Mouse (Mus musculus): ENCODE results near the gene Tmem258. TPM values are rescaled to one million over a fixed set of nuclear protein-coding genes. Genes with fewer than 3 reads are reported as not detected.

Tmem258 gene
- polyA plus RNA-seq, 1 experiment from 2014 or later = 498 TPM

DNA sequence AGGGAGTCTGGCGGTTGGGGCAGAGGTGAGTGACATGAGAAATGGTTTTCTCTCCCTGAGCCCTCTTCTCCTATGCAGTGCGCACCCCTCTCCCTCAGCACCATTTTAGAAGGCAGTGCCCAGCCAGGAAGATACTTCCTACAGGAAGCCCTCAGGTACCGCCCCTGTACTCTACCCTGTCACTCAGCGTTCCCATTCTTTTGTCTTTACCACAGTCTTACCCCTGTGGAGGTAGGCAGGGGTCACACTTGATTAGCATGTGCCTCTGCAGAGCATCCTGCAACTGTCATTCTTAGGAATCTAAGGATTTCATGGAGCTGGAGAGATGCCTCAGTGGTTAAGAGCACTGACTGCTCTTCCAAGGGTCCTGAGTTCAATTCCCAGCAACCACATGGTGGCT lies 19.7 kb downstream of the Tmem258 start:
- Histone ChIP-seq H3K27ac (ENCODE audit: low read length) (no peak overlapping the region), H3K4me2 (ENCODE audit: low read depth, low read length) (no peak overlapping the region), H3K9ac (ENCODE audit: low read length) (no peak overlapping the region), H3K27me3 (ENCODE audit: control insufficient read depth, insufficient read depth, low read depth, low read length) (no peaks in the 10 kb centered on the region), H3K9me3 (ENCODE audit: control insufficient read depth, low read length) (no peaks in the 10 kb centered on the region), H3K4me1 (replicated peaks; ENCODE audit: control insufficient read depth, insufficient read depth, low read length) (peaks cover 19% of the 10 kb centered on the region), H3K36me3 (ENCODE audit: control insufficient read depth, insufficient read depth, low read length) (no peaks in the 10 kb centered on the region), H3K4me3 (ENCODE audit: low read length) (no peak overlapping the region)
- WGBS = 62% methylated on average over 4 of the region's 4 CpGs
- no peak for ATAC-seq (ENCODE audit: low read depth)

GRCm38 (mm10) chr19:10224637-10225453 lies 21.0 kb downstream of the Tmem258 start:
- ATAC-seq (ENCODE audit: low read depth) = peak; percentile 50

DNA sequence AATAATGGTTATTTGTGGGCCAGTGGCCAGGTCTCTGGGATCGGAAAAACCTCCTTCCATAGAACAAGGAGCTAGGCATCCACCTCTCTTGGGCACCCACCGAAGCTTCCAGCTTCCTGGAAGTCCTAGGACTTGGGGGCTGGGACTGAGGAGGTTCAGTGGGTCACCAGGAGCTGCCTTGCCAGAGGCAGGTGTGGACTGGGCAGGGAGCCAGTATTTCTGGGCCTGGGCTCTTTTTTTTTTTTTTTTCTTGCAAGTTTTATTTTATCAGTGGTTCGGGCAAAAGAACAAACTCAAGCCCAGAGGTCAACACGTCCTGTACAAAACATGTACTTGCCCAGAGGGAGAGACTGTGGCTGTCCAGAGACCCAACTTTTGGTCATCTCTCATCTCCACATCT lies 22.0 kb downstream of the Tmem258 start:
- peaks cover 15% of the 10 kb centered on the region for H3K4me1 ChIP-seq (replicated peaks; ENCODE audit: control insufficient read depth, insufficient read depth, low read length)
- 37% methylated on average over 4 of the region's 4 CpGs for WGBS
- H3K4me2 ChIP-seq (ENCODE audit: low read depth, low read length) = peak overlapping the region; percentile 40
- H3K4me3 ChIP-seq (ENCODE audit: low read length) = no peak overlapping the region
- ATAC-seq (ENCODE audit: low read depth) = 0 out of 2 replicates have a peak, but pooled peaks have one; percentile 50
- peak overlapping the region; percentile 56 for H3K27ac ChIP-seq (ENCODE audit: low read length)
- H3K36me3 ChIP-seq (ENCODE audit: control insufficient read depth, insufficient read depth, low read length) = no peaks in the 10 kb centered on the region
- no peaks in the 10 kb centered on the region for H3K9me3 ChIP-seq (ENCODE audit: control insufficient read depth, low read length)
- H3K9ac ChIP-seq (ENCODE audit: low read length) = no peak overlapping the region
- no peaks in the 10 kb centered on the region for H3K27me3 ChIP-seq (ENCODE audit: control insufficient read depth, insufficient read depth, low read depth, low read length)

More at GRCm38 (mm10) chr19:10224637-10225453, 21.0 kb downstream of the Tmem258 start:
- H3K9ac ChIP-seq (ENCODE audit: low read length) = peak overlapping the region; percentile 20
- peaks cover 15% of the 10 kb centered on the region for H3K4me1 ChIP-seq (replicated peaks; ENCODE audit: control insufficient read depth, insufficient read depth, low read length)
- H3K27ac ChIP-seq (ENCODE audit: low read length) = peak overlapping the region; percentile 56; the same call in 1 of the 2 replicates
- H3K4me2 ChIP-seq (ENCODE audit: low read depth, low read length) = peak overlapping the region; percentile 40
- no peaks in the 10 kb centered on the region for H3K9me3 ChIP-seq (ENCODE audit: control insufficient read depth, low read length)
- WGBS = 12% methylated on average over 26 of the region's 26 CpGs
- no peaks in the 10 kb centered on the region for H3K27me3 ChIP-seq (ENCODE audit: control insufficient read depth, insufficient read depth, low read depth, low read length)
- no peaks in the 10 kb centered on the region for H3K36me3 ChIP-seq (ENCODE audit: control insufficient read depth, insufficient read depth, low read length)
- H3K4me3 ChIP-seq (ENCODE audit: low read length) = peak overlapping the region; percentile 11

GRCm38 (mm10) chr19:10231016-10231415 lies 27.2 kb downstream of the Tmem258 start:
- WGBS = 22% methylated on average over 7 of the region's 7 CpGs
- Histone ChIP-seq H3K4me2 (ENCODE audit: low read depth, low read length) (no peak overlapping the region), H3K4me3 (ENCODE audit: low read length) (no peak overlapping the region), H3K9me3 (ENCODE audit: control insufficient read depth, low read length) (no peaks in the 10 kb centered on the region), H3K4me1 (replicated peaks; ENCODE audit: control insufficient read depth, insufficient read depth, low read length) (no peaks in the 10 kb centered on the region), H3K9ac (ENCODE audit: low read length) (no peak overlapping the region), H3K27me3 (ENCODE audit: control insufficient read depth, insufficient read depth, low read depth, low read length) (no peaks in the 10 kb centered on the region), H3K36me3 (ENCODE audit: control insufficient read depth, insufficient read depth, low read length) (no peaks in the 10 kb centered on the region), H3K27ac (ENCODE audit: low read length) (no peak overlapping the region)
- ATAC-seq (ENCODE audit: low read depth) = peak; percentile 46; the same call in 1 of the 2 replicates

DNA sequence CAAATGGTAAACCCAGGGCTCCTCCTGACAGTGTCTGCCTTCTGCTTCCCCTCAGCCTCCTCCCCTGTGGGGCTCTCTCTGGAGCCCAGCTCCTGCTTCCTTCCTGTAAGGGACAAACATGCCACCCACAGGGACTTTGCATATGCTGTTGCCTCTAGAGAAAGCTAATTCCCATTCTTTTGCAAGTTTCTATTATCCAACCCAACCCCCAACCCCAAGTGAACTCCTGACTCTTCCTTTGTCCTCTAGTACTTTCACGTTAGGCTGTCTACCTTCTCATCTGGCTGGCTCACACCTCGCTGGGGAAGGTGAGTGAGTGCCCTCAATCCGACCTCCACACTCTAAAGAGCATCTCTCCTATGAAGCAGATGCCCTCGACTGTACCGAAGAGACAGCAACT lies 28.1 kb downstream of the Tmem258 start:
- 39% methylated on average over 5 of the region's 5 CpGs for WGBS
- no peak for ATAC-seq (ENCODE audit: low read depth)
- Histone ChIP-seq H3K27me3 (ENCODE audit: control insufficient read depth, insufficient read depth, low read depth, low read length) (no peaks in the 10 kb centered on the region), H3K4me2 (ENCODE audit: low read depth, low read length) (no peak overlapping the region), H3K36me3 (ENCODE audit: control insufficient read depth, insufficient read depth, low read length) (no peaks in the 10 kb centered on the region), H3K9ac (ENCODE audit: low read length) (no peak overlapping the region), H3K4me1 (replicated peaks; ENCODE audit: control insufficient read depth, insufficient read depth, low read length) (no peaks in the 10 kb centered on the region), H3K9me3 (ENCODE audit: control insufficient read depth, low read length) (no peaks in the 10 kb centered on the region), H3K27ac (ENCODE audit: low read length) (no peak overlapping the region), H3K4me3 (ENCODE audit: low read length) (no peak overlapping the region)

DNA sequence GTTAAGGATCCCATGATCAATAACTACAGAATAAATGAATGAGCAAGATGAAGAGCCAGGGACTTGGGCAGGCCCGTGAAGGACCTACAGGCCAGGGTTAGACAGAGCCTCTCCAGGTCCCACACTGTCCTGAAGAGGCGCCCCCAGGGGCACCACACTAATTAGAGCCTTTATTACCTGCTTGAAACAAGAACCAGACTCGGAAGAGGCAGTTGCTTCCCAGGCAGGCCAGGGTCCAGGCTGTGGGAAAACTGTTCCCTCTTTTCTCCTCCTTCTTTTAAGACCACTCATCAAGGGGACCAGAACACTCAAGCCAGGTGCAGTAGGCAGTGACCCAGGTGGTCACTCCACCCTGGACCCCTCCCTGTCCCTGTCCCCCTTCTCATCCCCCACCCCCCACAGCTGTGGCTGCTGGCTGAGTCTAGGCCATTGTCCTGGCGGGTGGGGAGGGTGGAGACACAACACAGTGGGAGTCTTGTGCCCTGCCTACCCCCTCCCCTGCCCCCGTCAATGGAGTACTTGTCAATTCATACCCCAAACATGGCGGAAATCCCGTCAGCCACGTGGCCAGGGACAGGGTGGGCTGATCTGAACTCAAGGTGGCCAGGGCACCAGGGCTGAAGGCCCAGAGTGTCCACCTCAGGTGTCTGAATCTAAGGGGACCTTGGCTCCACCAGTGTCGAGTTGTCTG lies 28.7 kb downstream of the Tmem258 start:
- H3K36me3 ChIP-seq (ENCODE audit: control insufficient read depth, insufficient read depth, low read length) = no peaks in the 10 kb centered on the region
- no peak overlapping the region for H3K9ac ChIP-seq (ENCODE audit: low read length)
- no peak overlapping the region for H3K4me3 ChIP-seq (ENCODE audit: low read length)
- H3K4me2 ChIP-seq (ENCODE audit: low read depth, low read length) = no peak overlapping the region
- ATAC-seq (ENCODE audit: low read depth) = no peak
- no peak overlapping the region for H3K27ac ChIP-seq (ENCODE audit: low read length)
- H3K9me3 ChIP-seq (ENCODE audit: control insufficient read depth, low read length) = no peaks in the 10 kb centered on the region
- H3K27me3 ChIP-seq (ENCODE audit: control insufficient read depth, insufficient read depth, low read depth, low read length) = no peaks in the 10 kb centered on the region
- H3K4me1 ChIP-seq (replicated peaks; ENCODE audit: control insufficient read depth, insufficient read depth, low read length) = no peaks in the 10 kb centered on the region
- WGBS = 53% methylated on average over 9 of the region's 9 CpGs

DNA sequence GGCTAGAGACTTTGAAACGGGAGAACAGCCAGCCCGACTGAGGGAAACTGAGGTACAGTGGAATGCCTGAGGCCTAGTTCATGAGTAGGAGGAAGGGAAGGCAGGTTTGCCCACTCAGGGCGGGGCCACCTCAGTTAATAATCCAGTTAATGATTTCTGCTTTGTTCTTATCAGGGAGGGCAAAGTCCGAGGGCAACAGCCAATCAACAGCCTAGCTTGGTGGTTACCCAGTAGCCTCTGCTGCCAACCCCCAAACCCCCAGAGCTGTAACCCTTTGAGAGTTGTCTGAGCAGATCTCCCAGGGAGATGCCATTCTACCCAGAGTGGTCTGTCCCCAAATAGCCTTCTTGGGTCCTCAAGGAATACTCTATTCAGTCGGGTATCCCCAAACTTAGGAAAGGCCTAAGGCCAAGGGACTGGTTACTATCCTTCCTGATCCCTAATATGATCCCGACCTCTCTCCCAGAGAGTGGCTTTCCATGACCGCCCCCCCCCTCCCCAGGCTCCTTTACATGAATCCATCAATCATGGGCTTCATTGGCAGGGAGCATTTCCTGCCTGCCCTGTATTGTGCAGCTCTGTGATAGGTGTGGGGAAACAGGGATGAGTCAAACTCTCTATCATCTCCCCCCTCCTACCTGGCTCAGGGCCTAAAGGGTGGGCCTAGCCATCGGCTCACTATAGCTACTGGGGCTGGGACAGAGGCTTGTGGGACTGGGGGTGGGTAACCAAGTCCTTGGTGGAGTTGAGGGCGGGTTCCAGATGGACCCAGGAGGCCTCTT lies 32.2 kb downstream of the Tmem258 start:
- Histone ChIP-seq H3K9ac (ENCODE audit: low read length) (no peak overlapping the region), H3K4me2 (ENCODE audit: low read depth, low read length) (no peak overlapping the region), H3K36me3 (ENCODE audit: control insufficient read depth, insufficient read depth, low read length) (no peaks in the 10 kb centered on the region), H3K9me3 (ENCODE audit: control insufficient read depth, low read length) (no peaks in the 10 kb centered on the region), H3K27me3 (ENCODE audit: control insufficient read depth, insufficient read depth, low read depth, low read length) (no peaks in the 10 kb centered on the region), H3K27ac (ENCODE audit: low read length) (no peak overlapping the region), H3K4me3 (ENCODE audit: low read length) (no peak overlapping the region), H3K4me1 (replicated peaks; ENCODE audit: control insufficient read depth, insufficient read depth, low read length) (peaks cover 18% of the 10 kb centered on the region)
- no peak for ATAC-seq (ENCODE audit: low read depth)
- 69% methylated on average over 9 of the region's 9 CpGs for WGBS

DNA sequence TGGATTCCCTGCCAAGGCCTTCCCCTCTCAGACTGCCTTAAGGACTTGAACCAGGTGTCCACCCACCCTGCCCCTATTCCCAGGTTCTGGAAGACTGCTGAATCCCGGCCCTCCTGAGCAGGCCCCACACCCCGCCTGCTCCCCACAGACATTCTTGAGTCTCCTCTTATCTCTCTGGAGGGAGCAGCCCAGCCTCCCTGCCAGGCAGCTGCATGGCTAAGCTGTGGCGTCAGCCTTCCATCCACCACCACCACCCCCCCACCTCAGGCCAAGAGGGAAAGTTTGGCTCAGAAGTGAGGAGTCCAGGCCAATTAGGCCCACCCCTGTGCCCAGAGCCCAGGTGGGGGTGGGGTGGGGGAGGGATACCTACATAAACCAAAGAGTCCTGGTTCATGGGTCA lies 34.7 kb downstream of the Tmem258 start:
- no peak overlapping the region for H3K9ac ChIP-seq (ENCODE audit: low read length)
- peak; percentile 36 for ATAC-seq (ENCODE audit: low read depth)
- 23% methylated on average over 3 of the region's 3 CpGs for WGBS

DNA sequence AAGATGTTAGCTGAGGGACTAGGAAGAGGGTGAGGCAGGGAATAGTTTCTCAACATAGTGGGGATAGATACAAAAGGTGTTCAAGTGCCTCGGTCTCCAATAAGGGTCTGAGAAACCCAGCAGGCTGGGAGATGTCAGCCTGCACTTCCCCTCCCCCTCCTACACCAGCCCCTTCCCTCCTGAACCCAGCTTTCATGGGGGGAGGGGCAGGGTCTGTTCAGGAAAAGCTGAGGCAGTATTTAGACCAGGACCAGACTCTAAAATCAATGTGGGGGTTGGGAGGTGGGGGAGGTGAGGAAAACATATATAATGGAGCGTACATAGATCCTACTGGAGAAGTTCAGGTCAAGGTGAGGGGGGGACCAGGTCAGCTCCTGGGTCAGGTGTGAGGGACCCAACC lies 35.6 kb downstream of the Tmem258 start:
- Histone ChIP-seq H3K4me2 (ENCODE audit: low read depth, low read length) (peak overlapping the region; percentile 87), H3K9me3 (ENCODE audit: control insufficient read depth, low read length) (no peaks in the 10 kb centered on the region), H3K4me3 (ENCODE audit: low read length) (peak overlapping the region; percentile 51), H3K27me3 (ENCODE audit: control insufficient read depth, insufficient read depth, low read depth, low read length) (no peaks in the 10 kb centered on the region), H3K36me3 (ENCODE audit: control insufficient read depth, insufficient read depth, low read length) (no peaks in the 10 kb centered on the region), H3K27ac (ENCODE audit: low read length) (no peak overlapping the region), H3K4me1 (replicated peaks; ENCODE audit: control insufficient read depth, insufficient read depth, low read length) (peaks cover 18% of the 10 kb centered on the region), H3K9ac (ENCODE audit: low read length) (no peak overlapping the region)
- no peak for ATAC-seq (ENCODE audit: low read depth)
- 37% methylated on average over 2 of the region's 2 CpGs for WGBS

More for the DNA sequence above, 34.7 kb downstream of the Tmem258 start:
- no peak overlapping the region for H3K27ac ChIP-seq (ENCODE audit: low read length)
- H3K4me3 ChIP-seq (ENCODE audit: low read length) = no peak overlapping the region
- H3K27me3 ChIP-seq (ENCODE audit: control insufficient read depth, insufficient read depth, low read depth, low read length) = no peaks in the 10 kb centered on the region
- peaks cover 18% of the 10 kb centered on the region for H3K4me1 ChIP-seq (replicated peaks; ENCODE audit: control insufficient read depth, insufficient read depth, low read length)
- no peaks in the 10 kb centered on the region for H3K9me3 ChIP-seq (ENCODE audit: control insufficient read depth, low read length)
- no peaks in the 10 kb centered on the region for H3K36me3 ChIP-seq (ENCODE audit: control insufficient read depth, insufficient read depth, low read length)
- H3K4me2 ChIP-seq (ENCODE audit: low read depth, low read length) = no peak overlapping the region

Measured in lung, embryonic 16.5 days (tissue).